Mouse (Mus musculus) right cerebral cortex, postnatal 10 days (tissue): ENCODE measurements around the gene Ntf3.

Experiments
- DNase-seq, 2 experiments: peaks; one replicate each; pipeline ENCODE4 v3.0.0; 2021; ENCODE audit warnings: low spot score in 2 of 2

Gene Ntf3

GRCm38 (mm10) chr6:126159279-126160066, 7.2 kb downstream of the Ntf3 start:
- DNase-seq, result no peak

GRCm38 (mm10) chr6:126155928-126156327, 10.8 kb downstream of the Ntf3 start:
- no peak for DNase-seq

GRCm38 (mm10) chr6:126154372-126154982, 12.2 kb downstream of the Ntf3 start:
- peak in 1 of 2 experiments; percentile 43 for DNase-seq

- no peak for DNase-seq
Observed at GRCm38 (mm10) chr6:126153154-126153553, 13.6 kb downstream of the Ntf3 start.

GRCm38 (mm10) chr6:126143659-126144058, 23.1 kb downstream of the Ntf3 start:
- DNase-seq, result no peak

GRCm38 (mm10) chr6:126142741-126143140, 24.0 kb downstream of the Ntf3 start:
- DNase-seq, result peak in 1 of 2 experiments; percentile 30

GRCm38 (mm10) chr6:126142021-126142554, 24.6 kb downstream of the Ntf3 start:
- DNase-seq, result no peak

GRCm38 (mm10) chr6:126141472-126141871, 25.2 kb downstream of the Ntf3 start:
- peak in 1 of 2 experiments; percentile 33 for DNase-seq

GRCm38 (mm10) chr6:126140961-126141360, 25.7 kb downstream of the Ntf3 start:
- DNase-seq, result no peak

GRCm38 (mm10) chr6:126140416-126140815, 26.3 kb downstream of the Ntf3 start:
- no peak for DNase-seq

GRCm38 (mm10) chr6:126134155-126134906, 32.4 kb downstream of the Ntf3 start:
- DNase-seq, result no peak

GRCm38 (mm10) chr6:126128238-126128637, 38.5 kb downstream of the Ntf3 start:
- DNase-seq, result no peak

- DNase-seq, result no peak
Observed at GRCm38 (mm10) chr6:126118247-126118646, 48.5 kb downstream of the Ntf3 start.

GRCm38 (mm10) chr6:126117191-126117590, 49.5 kb downstream of the Ntf3 start:
- DNase-seq, result no peak

- DNase-seq, result no peak
Observed at GRCm38 (mm10) chr6:126114934-126115633, 51.6 kb downstream of the Ntf3 start.

GRCm38 (mm10) chr6:126110892-126111835, 55.5 kb downstream of the Ntf3 start:
- DNase-seq, result no peak

GRCm38 (mm10) chr6:126109184-126109583, 57.5 kb downstream of the Ntf3 start:
- no peak for DNase-seq

- no peak for DNase-seq
Observed at GRCm38 (mm10) chr6:126108771-126109170, 57.9 kb downstream of the Ntf3 start.

GRCm38 (mm10) chr6:126107398-126107797, 59.3 kb downstream of the Ntf3 start:
- no peak for DNase-seq

GRCm38 (mm10) chr6:126106798-126107173, 59.9 kb downstream of the Ntf3 start:
- DNase-seq, result no peak
